Mouse (Mus musculus): ENCODE measurements around the gene Gm36210. TPM values are rescaled to one million over a fixed set of nuclear protein-coding genes. Genes with fewer than 3 reads are reported as not detected.

The Gm36210 gene
- total and polyA plus RNA-seq, 2 experiments: 0.13 TPM; not detected in 1

DNA sequence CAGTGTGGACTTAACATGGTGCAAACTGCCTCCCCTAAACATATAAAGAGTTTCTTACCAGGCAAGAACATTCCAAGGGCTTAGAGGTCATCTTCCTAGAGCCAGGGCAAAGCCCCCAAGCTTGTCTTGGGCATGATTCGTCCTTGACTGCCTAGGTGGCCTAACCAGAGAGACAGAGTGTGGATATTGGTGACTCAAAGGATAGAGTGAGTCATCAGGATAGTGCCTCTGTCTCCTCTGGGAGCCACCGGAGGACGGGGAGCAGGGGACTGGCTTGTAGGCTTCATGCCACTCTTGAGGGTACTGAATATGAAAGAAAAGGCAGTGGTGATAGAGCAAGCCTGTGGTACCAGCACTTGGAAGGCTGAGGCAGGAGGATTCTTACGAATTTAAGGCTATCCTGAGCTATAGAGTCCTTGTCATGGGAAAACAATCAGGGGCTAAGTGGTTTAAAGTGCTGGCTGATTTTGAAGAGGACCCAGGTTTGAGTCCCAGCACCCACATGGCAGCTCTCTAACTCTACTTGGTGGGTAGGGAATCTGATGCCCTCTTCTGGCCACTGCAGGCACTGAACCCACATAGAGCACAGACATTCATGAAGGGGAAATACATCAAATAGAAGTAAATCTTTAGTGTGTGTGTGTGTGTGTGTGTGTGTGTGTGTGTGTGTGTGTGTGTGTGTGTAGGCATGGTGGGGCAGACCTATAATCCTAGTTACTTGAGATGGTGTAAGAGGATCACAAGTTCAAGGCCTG, 28.0 kb upstream of the Gm36210 start:
- H3K27me3 ChIP-seq (ENCODE audit: control insufficient read depth, insufficient read depth, low read length): no peaks in the 10 kb centered on the region
- no peak for DNase-seq (ENCODE audit: extremely low read depth, low read depth, low spot score)
- no peak overlapping the region for H3K27ac ChIP-seq (replicated peaks; ENCODE audit: insufficient read depth, low read depth, low read length)
- 77% methylated on average over 4 of the region's 4 CpGs for WGBS
- no peak overlapping the region for H3K9ac ChIP-seq (ENCODE audit: low read depth, low read length)
- no peaks in the 10 kb centered on the region for H3K4me1 ChIP-seq (ENCODE audit: control insufficient read depth, insufficient read depth, low read length)
- H3K4me3 ChIP-seq (ENCODE audit: insufficient read depth, low read depth, low read length): no peak overlapping the region
- TF ChIP-seq CTCF (IDR thresholded peaks at IDR 0.05; ENCODE audit: low read depth, low read length): peak; percentile 5; the same call in 1 of the 2 replicates
- TF ChIP-seq POLR2A (IDR thresholded peaks at IDR 0.05; ENCODE audit: extremely low read depth, insufficient read depth, low read length): no peak
- no peaks in the 10 kb centered on the region for H3K36me3 ChIP-seq (ENCODE audit: control insufficient read depth, insufficient read depth, low read length)
- H3K79me2 ChIP-seq (ENCODE audit: control insufficient read depth, insufficient read depth, low read length): no peaks in the 10 kb centered on the region

DNA sequence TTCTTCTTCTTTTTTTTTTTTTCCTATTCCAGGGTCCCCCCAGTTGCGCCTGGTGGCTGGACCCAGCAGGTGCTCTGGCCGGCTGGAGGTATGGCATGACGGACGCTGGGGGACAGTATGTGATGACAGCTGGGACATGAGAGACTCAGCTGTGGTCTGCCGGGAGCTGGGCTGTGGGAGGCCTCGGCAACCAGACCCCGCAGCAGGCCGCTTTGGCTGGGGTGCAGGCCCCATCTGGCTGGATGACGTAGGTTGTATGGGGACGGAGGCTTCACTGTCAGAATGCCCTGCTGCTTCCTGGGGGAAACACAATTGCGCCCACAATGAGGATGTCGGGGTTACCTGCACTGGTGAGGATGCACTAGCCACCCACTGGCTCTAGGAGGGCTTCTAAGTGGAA, 26.8 kb upstream of the Gm36210 start:
- H3K4me3 ChIP-seq (ENCODE audit: insufficient read depth, low read depth, low read length): no peak overlapping the region
- no peak for DNase-seq (ENCODE audit: extremely low read depth, low read depth, low spot score)
- 83% methylated on average over 12 of the region's 12 CpGs for WGBS
- H3K27ac ChIP-seq (replicated peaks; ENCODE audit: insufficient read depth, low read depth, low read length): no peak overlapping the region
- H3K27me3 ChIP-seq (ENCODE audit: control insufficient read depth, insufficient read depth, low read length): no peaks in the 10 kb centered on the region
- H3K9ac ChIP-seq (ENCODE audit: low read depth, low read length): no peak overlapping the region
- no peaks in the 10 kb centered on the region for H3K79me2 ChIP-seq (ENCODE audit: control insufficient read depth, insufficient read depth, low read length)
- H3K4me1 ChIP-seq (ENCODE audit: control insufficient read depth, insufficient read depth, low read length): no peaks in the 10 kb centered on the region
- H3K36me3 ChIP-seq (ENCODE audit: control insufficient read depth, insufficient read depth, low read length): no peaks in the 10 kb centered on the region
- TF ChIP-seq POLR2A (IDR thresholded peaks at IDR 0.05; ENCODE audit: extremely low read depth, insufficient read depth, low read length) (no peak), CTCF (IDR thresholded peaks at IDR 0.05; ENCODE audit: low read depth, low read length) (no peak)

DNA sequence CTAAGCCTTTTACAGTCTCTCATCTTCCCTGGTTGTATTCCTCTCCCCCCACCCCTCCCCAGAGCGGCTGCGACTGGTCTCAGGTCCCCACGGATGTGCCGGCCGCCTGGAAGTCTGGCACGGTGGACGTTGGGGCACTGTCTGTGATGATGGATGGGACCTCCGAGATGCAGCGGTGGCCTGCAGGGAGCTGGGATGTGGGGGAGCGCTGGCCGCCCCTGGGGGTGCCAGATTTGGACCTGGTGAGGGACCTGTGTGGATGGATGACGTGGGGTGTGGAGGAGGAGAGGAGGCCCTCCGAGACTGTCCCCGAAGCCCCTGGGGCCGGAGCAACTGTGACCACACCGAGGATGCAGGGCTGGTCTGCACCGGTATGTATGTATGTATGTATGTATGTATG, 22.0 kb upstream of the Gm36210 start:
- Histone ChIP-seq H3K27ac (replicated peaks; ENCODE audit: insufficient read depth, low read depth, low read length) (no peak overlapping the region), H3K79me2 (ENCODE audit: control insufficient read depth, insufficient read depth, low read length) (no peaks in the 10 kb centered on the region), H3K4me1 (ENCODE audit: control insufficient read depth, insufficient read depth, low read length) (peaks cover 2% of the 10 kb centered on the region; the same call in 1 of the 2 replicates), H3K27me3 (ENCODE audit: control insufficient read depth, insufficient read depth, low read length) (peaks cover 6% of the 10 kb centered on the region), H3K36me3 (ENCODE audit: control insufficient read depth, insufficient read depth, low read length) (no peaks in the 10 kb centered on the region), H3K4me3 (ENCODE audit: insufficient read depth, low read depth, low read length) (no peak overlapping the region), H3K9ac (ENCODE audit: low read depth, low read length) (no peak overlapping the region)
- no peak for DNase-seq (ENCODE audit: extremely low read depth, low read depth, low spot score)
- 83% methylated on average over 17 of the region's 17 CpGs for WGBS
- TF ChIP-seq CTCF (IDR thresholded peaks at IDR 0.05; ENCODE audit: low read depth, low read length) (no peak), POLR2A (IDR thresholded peaks at IDR 0.05; ENCODE audit: extremely low read depth, insufficient read depth, low read length) (no peak)

DNA sequence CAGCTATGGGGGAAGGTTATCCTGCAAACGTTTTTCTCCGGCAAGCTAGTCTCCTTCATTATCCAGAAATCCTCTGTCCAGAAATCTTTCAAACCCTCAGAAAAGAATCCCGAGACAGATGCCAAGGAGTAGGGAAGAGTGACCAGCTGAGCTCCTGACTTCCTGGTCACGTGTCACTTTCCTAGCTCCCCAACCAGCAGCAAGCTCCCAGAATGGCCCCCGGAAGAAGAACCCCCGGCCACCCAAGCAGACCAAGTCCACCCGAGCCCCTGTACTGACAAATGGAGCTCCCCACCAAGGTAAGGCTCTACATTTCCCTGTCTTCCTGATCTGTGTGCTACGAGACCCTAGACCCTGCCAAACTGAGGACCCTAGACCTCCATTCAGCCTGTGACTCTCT, 21.4 kb upstream of the Gm36210 start:
- no peak for TF ChIP-seq CTCF (IDR thresholded peaks at IDR 0.05; ENCODE audit: low read depth, low read length)
- TF ChIP-seq POLR2A (IDR thresholded peaks at IDR 0.05; ENCODE audit: extremely low read depth, insufficient read depth, low read length): no peak
- Histone ChIP-seq H3K36me3 (ENCODE audit: control insufficient read depth, insufficient read depth, low read length) (no peaks in the 10 kb centered on the region), H3K4me3 (ENCODE audit: insufficient read depth, low read depth, low read length) (no peak overlapping the region), H3K9ac (ENCODE audit: low read depth, low read length) (no peak overlapping the region), H3K79me2 (ENCODE audit: control insufficient read depth, insufficient read depth, low read length) (no peaks in the 10 kb centered on the region), H3K27ac (replicated peaks; ENCODE audit: insufficient read depth, low read depth, low read length) (no peak overlapping the region), H3K27me3 (ENCODE audit: control insufficient read depth, insufficient read depth, low read length) (peaks cover 6% of the 10 kb centered on the region), H3K4me1 (ENCODE audit: control insufficient read depth, insufficient read depth, low read length) (peaks cover 2% of the 10 kb centered on the region; the same call in 1 of the 2 replicates)
- DNase-seq (ENCODE audit: extremely low read depth, low read depth, low spot score): no peak
- WGBS: 66% methylated on average over 8 of the region's 8 CpGs

DNA sequence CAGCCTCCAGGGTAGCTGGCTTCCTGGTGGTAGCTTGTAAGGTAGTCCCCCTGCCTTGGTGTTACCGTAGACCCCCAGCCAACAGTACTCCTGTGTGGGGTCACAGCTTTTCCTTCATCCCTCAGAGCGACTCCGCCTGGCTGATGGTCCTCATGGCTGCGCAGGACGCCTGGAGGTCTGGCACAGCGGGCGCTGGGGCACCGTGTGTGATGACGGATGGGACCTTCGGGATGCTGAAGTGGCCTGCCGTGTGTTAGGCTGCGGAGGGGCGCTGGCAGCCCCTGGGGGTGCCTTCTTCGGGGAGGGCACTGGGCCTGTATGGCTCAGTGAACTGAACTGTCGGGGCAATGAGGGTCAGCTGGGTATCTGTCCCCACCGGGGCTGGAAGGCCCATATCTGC, 20.5 kb upstream of the Gm36210 start:
- no peak overlapping the region for H3K4me3 ChIP-seq (ENCODE audit: insufficient read depth, low read depth, low read length)
- H3K36me3 ChIP-seq (ENCODE audit: control insufficient read depth, insufficient read depth, low read length): no peaks in the 10 kb centered on the region
- no peak for DNase-seq (ENCODE audit: extremely low read depth, low read depth, low spot score)
- peaks cover 6% of the 10 kb centered on the region for H3K27me3 ChIP-seq (ENCODE audit: control insufficient read depth, insufficient read depth, low read length)
- peaks cover 2% of the 10 kb centered on the region; the same call in 1 of the 2 replicates for H3K4me1 ChIP-seq (ENCODE audit: control insufficient read depth, insufficient read depth, low read length)
- TF ChIP-seq CTCF (IDR thresholded peaks at IDR 0.05; ENCODE audit: low read depth, low read length) (no peak), POLR2A (IDR thresholded peaks at IDR 0.05; ENCODE audit: extremely low read depth, insufficient read depth, low read length) (no peak)
- H3K27ac ChIP-seq (replicated peaks; ENCODE audit: insufficient read depth, low read depth, low read length): no peak overlapping the region
- 85% methylated on average over 16 of the region's 16 CpGs for WGBS
- no peaks in the 10 kb centered on the region for H3K79me2 ChIP-seq (ENCODE audit: control insufficient read depth, insufficient read depth, low read length)
- no peak overlapping the region for H3K9ac ChIP-seq (ENCODE audit: low read depth, low read length)
